Mouse (Mus musculus): ENCODE data around the gene B3gnt9. TPM values are rescaled to one million over a fixed set of nuclear protein-coding genes. Genes with fewer than 3 reads are reported as not detected.

Gene B3gnt9
- total and polyA plus RNA-seq, 3 experiments, result 0.57 to 4.1 (median 0.66) TPM

- TF ChIP-seq UBTF (IDR thresholded peaks at IDR 0.05; ENCODE audit: low read depth, low read length), result no peak
- TF ChIP-seq MYC (IDR thresholded peaks at IDR 0.05; ENCODE audit: low read depth, low read length), result no peak
- TF ChIP-seq ZKSCAN1 (IDR thresholded peaks at IDR 0.05; ENCODE audit: borderline replicate concordance, low read depth, low read length), result no peak
- TF ChIP-seq NRF1 (IDR thresholded peaks at IDR 0.05; ENCODE audit: low read depth, low read length), result no peak
- peak; percentile 77 for TF ChIP-seq TCF12 (IDR thresholded peaks at IDR 0.05; ENCODE audit: low read depth, low read length)
- TF ChIP-seq POLR2AphosphoS2 (IDR thresholded peaks at IDR 0.05; ENCODE audit: low read depth, low read length), result no peak
- no peak for TF ChIP-seq E2F4 (IDR thresholded peaks at IDR 0.05; ENCODE audit: insufficient replicate concordance, low read depth, low read length)
- TF ChIP-seq NELFE (IDR thresholded peaks at IDR 0.05; ENCODE audit: low read depth, low read length), result no peak
- TF ChIP-seq JUN (IDR thresholded peaks at IDR 0.05; ENCODE audit: insufficient read depth, low read depth, low read length), result no peak
- no peak for TF ChIP-seq ZNF384 (IDR thresholded peaks at IDR 0.05; ENCODE audit: low read depth, low read length)
- no peak for TF ChIP-seq RAD21 (IDR thresholded peaks at IDR 0.05; ENCODE audit: low read depth, low read length)
- no peak for TF ChIP-seq GABPA (IDR thresholded peaks at IDR 0.05; ENCODE audit: insufficient replicate concordance, low read depth, low read length)
- no peak for TF ChIP-seq CTCF (conservative IDR thresholded peaks at IDR 0.05 in 1 of 2, IDR thresholded peaks at IDR 0.05 in 1 of 2; ENCODE audit: low read depth in 2 of 2, low read length in 2 of 2)
- no peak for TF ChIP-seq MAFK (IDR thresholded peaks at IDR 0.05; ENCODE audit: insufficient replicate concordance, low read length)
- TF ChIP-seq MEF2A (IDR thresholded peaks at IDR 0.05; ENCODE audit: borderline replicate concordance, low read depth, low read length), result no peak; the same call in 1 of the 2 replicates
Observed at GRCm38 (mm10) chr8:105295256-105295655, 40.3 kb upstream of the B3gnt9 start (continued).

- H3K4me2 ChIP-seq (ENCODE audit: insufficient read depth, low read depth, poor library complexity, severe bottlenecking), result peak overlapping the region; percentile 88
- no peaks in the 10 kb centered on the region for H3K27me3 ChIP-seq (replicated peaks)
- DNase-seq (ENCODE audit: extremely low read depth), result no peak
- H3K9ac ChIP-seq (ENCODE audit: insufficient read depth, low read depth), result 0 out of 2 replicates have a peak overlapping the region, but pooled peaks have one; percentile 45
- peaks cover 12 to 42% of the 10 kb centered on the region in 2 experiments for H3K4me1 ChIP-seq (ENCODE audit: control insufficient read depth in 1 of 2, insufficient read depth in 2 of 2)
- TF ChIP-seq USF1 (IDR thresholded peaks at IDR 0.05; ENCODE audit: low read depth, low read length) (no peak), NELFE (IDR thresholded peaks at IDR 0.05; ENCODE audit: low read depth, low read length) (no peak), POLR2AphosphoS2 (IDR thresholded peaks at IDR 0.05; ENCODE audit: low read depth, low read length) (no peak), IRF4 (IDR thresholded peaks at IDR 0.05; ENCODE audit: low read depth, low read length) (no peak), POLR2A (IDR thresholded peaks at IDR 0.05; ENCODE audit: low read depth, low read length) (no peak), SMC3 (IDR thresholded peaks at IDR 0.05; ENCODE audit: low read depth, low read length) (no peak)
- peaks cover under 1 to 26% of the 10 kb centered on the region in 2 experiments for H3K36me3 ChIP-seq (replicated peaks in 1 of 2; ENCODE audit: control insufficient read depth in 1 of 2, insufficient read depth in 1 of 2, low read length in 1 of 2)
- in situ Hi-C loops (cut with MboI; ENCODE audit: low pct_ligation_motif_present, low pct_unique_long_range_greater_than_20kb, low sequenced_read_pairs), result loop anchor here (5.0 kb wide), 1 partner anchor 37 kb away; the partner anchor contains the start of gene B3gnt9
- peaks cover 20% of the 10 kb centered on the region for H3K79me2 ChIP-seq (replicated peaks; ENCODE audit: control insufficient read depth, extremely low read depth, insufficient read depth, poor library complexity, severe bottlenecking)
- peak overlapping the region; percentile 65; the same call in 1 of the 2 replicates for H3K27ac ChIP-seq (ENCODE audit: insufficient read depth, low read depth)
- dilution Hi-C loops (cut with MboI; ENCODE audit: extremely low pct_ligation_motif_present, extremely low pct_unique_long_range_greater_than_20kb, low sequenced_read_pairs), result no loop called here
- H3K9me3 ChIP-seq (replicated peaks; ENCODE audit: low read length), result no peaks in the 10 kb centered on the region
- peak overlapping the region in 1 of 3 experiments; percentile 57 for H3K4me3 ChIP-seq (replicated peaks in 1 of 3; ENCODE audit: low read depth in 2 of 3, low read length in 2 of 3, poor library complexity in 1 of 3)
Observed at GRCm38 (mm10) chr8:105294776-105295175, 39.8 kb upstream of the B3gnt9 start.
